Mouse (Mus musculus): ENCODE measurements around the gene Gp1ba.

The Gp1ba gene

GRCm38 (mm10) chr11:70638714-70639278 lies at the start of gene Gp1ba:
Gp1ba (plus strand) TSS chr11:70639122.
- no peak for DNase-seq

- DNase-seq, result no peak
These were observed 47.2 kb upstream of the Gp1ba start for GRCm38 (mm10) chr11:70591733-70592132.

GRCm38 (mm10) chr11:70594253-70594989 lies 44.5 kb upstream of the Gp1ba start:
- no peak for DNase-seq

GRCm38 (mm10) chr11:70595638-70596037 lies 43.3 kb upstream of the Gp1ba start:
- no peak for DNase-seq

- DNase-seq, result no peak
These were observed 42.8 kb upstream of the Gp1ba start for GRCm38 (mm10) chr11:70596094-70596493.

GRCm38 (mm10) chr11:70597301-70597700 lies 41.6 kb upstream of the Gp1ba start:
- DNase-seq, result no peak

- DNase-seq, result no peak
These were observed 40.4 kb upstream of the Gp1ba start for GRCm38 (mm10) chr11:70598451-70598953.

- DNase-seq, result peak; percentile 65
These were observed 33.8 kb upstream of the Gp1ba start for GRCm38 (mm10) chr11:70605024-70605566.

- DNase-seq, result no peak
These were observed 32.2 kb upstream of the Gp1ba start for GRCm38 (mm10) chr11:70606717-70607116.

- DNase-seq, result no peak
These were observed 31.3 kb upstream of the Gp1ba start for GRCm38 (mm10) chr11:70607611-70608010.

GRCm38 (mm10) chr11:70608381-70609066 lies 30.4 kb upstream of the Gp1ba start:
- DNase-seq, result peak; percentile 45

- DNase-seq, result no peak
These were observed 28.2 kb upstream of the Gp1ba start for GRCm38 (mm10) chr11:70610752-70611151.

- DNase-seq, result no peak
These were observed 26.4 kb upstream of the Gp1ba start for GRCm38 (mm10) chr11:70612505-70612904.

- no peak for DNase-seq
These were observed 23.8 kb upstream of the Gp1ba start for GRCm38 (mm10) chr11:70615074-70615473.

GRCm38 (mm10) chr11:70615516-70616093 lies 23.3 kb upstream of the Gp1ba start, which contains the start of gene 4930544D05Rik:
4930544D05Rik (plus strand) TSS chr11:70615848.
- no peak for DNase-seq

- no peak for DNase-seq
These were observed 19.8 kb upstream of the Gp1ba start, which contains the start of gene Chrne for GRCm38 (mm10) chr11:70619101-70619500. Chrne (minus strand) TSS chr11:70619216.

- DNase-seq, result no peak
These were observed 16.7 kb upstream of the Gp1ba start for GRCm38 (mm10) chr11:70621972-70622814.

GRCm38 (mm10) chr11:70623053-70623742 lies 15.7 kb upstream of the Gp1ba start:
- no peak for DNase-seq

- peak; percentile 68 for DNase-seq
These were observed 13.4 kb upstream of the Gp1ba start for GRCm38 (mm10) chr11:70625473-70625872.

GRCm38 (mm10) chr11:70626877-70627276 lies 12.0 kb upstream of the Gp1ba start:
- DNase-seq, result no peak

- no peak for DNase-seq
These were observed 10.5 kb upstream of the Gp1ba start for GRCm38 (mm10) chr11:70628431-70628830.
